Mouse (Mus musculus) C2C12 (cell line): ENCODE results near the gene Arhgef5.

Experiments used
- CTCF ChIP-seq: IDR thresholded peaks from one replicate; pipeline ENCODE4 v1.5.1; 2011; ENCODE audit not compliant: control insufficient read depth, insufficient read depth, insufficient read length
- MAX ChIP-seq: IDR thresholded peaks from one replicate; pipeline ENCODE4 v1.6.1; 2011; ENCODE audit warnings: mild to moderate bottlenecking, control low read depth
- MYOD1 ChIP-seq: IDR thresholded peaks from one replicate; pipeline ENCODE4 v1.6.1; 2011; ENCODE audit warnings: low read depth; ENCODE audit not compliant: control insufficient read depth, insufficient read length
- USF1 ChIP-seq: IDR thresholded peaks from one replicate; pipeline ENCODE4 v1.6.1; 2011; ENCODE audit warnings: low read depth, mild to moderate bottlenecking, control low read depth, moderate library complexity

DNA sequence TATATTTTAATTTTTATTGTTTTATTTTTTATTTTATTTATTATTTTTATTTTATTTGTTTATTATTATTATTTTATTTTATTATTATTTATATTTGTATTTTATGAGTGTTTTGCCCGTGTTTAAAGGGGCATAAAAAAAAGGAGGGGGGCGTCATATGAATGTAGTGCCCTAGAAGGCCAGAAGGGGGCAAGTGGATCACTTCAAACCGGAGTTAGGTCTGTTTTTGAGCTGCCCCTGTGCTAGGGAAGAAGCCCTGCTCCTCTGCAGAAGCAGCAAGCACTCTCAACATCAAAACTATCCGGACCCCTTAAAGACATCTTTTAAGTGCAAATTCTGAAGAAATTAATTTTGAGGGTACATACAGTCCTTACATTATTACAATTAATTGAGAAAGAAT lies 23.3 kb upstream of the Arhgef5 start:
- TF ChIP-seq CTCF, result no peak
- no peak for TF ChIP-seq MYOD1
- no peak for TF ChIP-seq MAX
- no peak for TF ChIP-seq USF1
